8 mouse cellular contexts compared by ENCODE assay signal in the genomic region with DNA sequence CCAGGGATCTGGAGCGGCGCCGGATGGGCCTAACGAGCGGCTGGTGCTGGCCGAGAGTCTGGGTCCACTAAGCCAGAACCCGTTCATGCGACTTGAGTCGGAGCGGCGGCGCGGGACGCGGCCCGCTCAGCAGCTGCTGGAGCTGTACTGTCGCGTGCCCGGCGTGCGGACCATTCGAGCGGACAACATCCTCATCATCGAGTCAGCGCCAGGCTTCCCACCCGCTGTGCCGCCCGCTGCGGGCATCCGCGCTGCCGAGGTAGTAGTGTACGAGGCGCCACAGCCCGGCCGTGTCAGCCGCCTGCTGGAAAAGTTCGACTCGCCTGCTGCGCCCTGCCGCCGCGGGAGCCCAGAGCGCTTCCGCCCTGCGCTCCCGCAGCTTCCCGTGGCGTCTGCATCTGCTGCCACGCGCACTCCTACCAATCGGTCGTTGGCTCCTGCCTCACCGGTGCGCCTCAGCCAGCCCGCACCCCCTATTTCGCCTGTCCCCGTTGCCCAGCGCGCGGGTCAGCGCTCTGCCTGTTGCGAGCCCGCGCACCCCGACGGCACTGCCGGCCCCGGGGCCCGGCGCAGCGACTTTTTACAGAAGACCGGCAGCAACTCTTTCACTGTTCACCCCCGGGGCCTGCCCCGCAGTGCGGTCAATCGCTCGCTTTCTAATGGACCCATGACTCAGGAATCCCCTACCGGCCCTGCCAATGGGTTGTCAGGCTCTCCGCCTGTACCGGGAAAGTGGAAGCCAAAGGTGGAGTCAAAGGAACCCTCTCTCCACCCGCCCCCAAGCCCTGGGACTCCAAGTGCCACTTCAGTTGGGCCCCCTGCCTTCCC. TPM values are rescaled to one million over a fixed set of nuclear protein-coding genes. Genes with fewer than 3 reads are reported as not detected.
A peak's percentile ranks its signal among the peaks of the same experiment; 100 is the strongest.
DNase-seq lines count a peak whose midpoint lies in the region; ATAC-seq and TF ChIP-seq lines count a peak whose summit lies in the region.

No protein-coding gene starts in this region.

- peak; percentile 58 for DNase-seq in adrenal gland, postnatal 10 days
- no peak for DNase-seq in adrenal gland, adult (ENCODE audit: inconsistent age in 2 of 2, low spot score in 1 of 2)
- peak; percentile 36 for DNase-seq in hindbrain, embryonic 10.5 days (ENCODE audit: low spot score)
- no peak for DNase-seq in yolk sac, embryonic 10.5 days (ENCODE audit: low spot score)

- no peaks in the 10 kb centered on the region for H3K9me3 ChIP-seq in ES-Bruce4 (replicated peaks; ENCODE audit: control insufficient read depth, insufficient read depth, low read length, poor library complexity, severe bottlenecking)
- no peaks in the 10 kb centered on the region for H3K9me3 ChIP-seq in hindbrain, embryonic 10.5 days
- no peaks in the 10 kb centered on the region for H3K9me3 ChIP-seq in liver, embryonic 12.5 days (replicated peaks)
- no peaks in the 10 kb centered on the region for H3K9me3 ChIP-seq in neural tube, embryonic 15.5 days (replicated peaks)

- H3K4me2 ChIP-seq in liver, embryonic 12.5 days, result peak overlapping the region; percentile 100
- peak overlapping the region; percentile 100 for H3K4me2 ChIP-seq in neural tube, embryonic 15.5 days

- no peak for TF ChIP-seq POLR2A in ES-Bruce4 (IDR thresholded peaks at IDR 0.05; ENCODE audit: insufficient read depth, low read length)

- H3K9ac ChIP-seq in ES-Bruce4 (ENCODE audit: low read depth, poor library complexity, severe bottlenecking), result peak overlapping the region; percentile 77
- peak overlapping the region; percentile 86 for H3K9ac ChIP-seq in liver, embryonic 12.5 days
- H3K9ac ChIP-seq in neural tube, embryonic 15.5 days (replicated peaks), result peak overlapping the region; percentile 78

- TF ChIP-seq CTCF in ES-Bruce4 (IDR thresholded peaks at IDR 0.05; ENCODE audit: low read depth, low read length), result no peak

- under 1% methylated on average over 82 of the region's 82 CpGs for WGBS in hindbrain, embryonic 10.5 days
- 2% methylated on average over 82 of the region's 82 CpGs for WGBS in liver, embryonic 12.5 days (ENCODE audit: insufficient replicate concordance)
- WGBS in neural tube, embryonic 15.5 days, result under 1% methylated on average over 82 of the region's 82 CpGs

- no peaks in the 10 kb centered on the region for H3K36me3 ChIP-seq in ES-Bruce4 (ENCODE audit: control insufficient read depth, insufficient read depth, low read length, poor library complexity, severe bottlenecking)
- peaks cover 4% of the 10 kb centered on the region for H3K36me3 ChIP-seq in hindbrain, embryonic 10.5 days
- H3K36me3 ChIP-seq in liver, embryonic 12.5 days, result peaks cover 2% of the 10 kb centered on the region; the same call in 1 of the 2 replicates
- H3K36me3 ChIP-seq in neural tube, embryonic 15.5 days, result 0 out of 2 replicates have a peak, but pooled peaks cover 3% of the 10 kb centered on the region

- H3K27ac ChIP-seq in ES-Bruce4 (ENCODE audit: insufficient read depth, low read length), result no peak overlapping the region
- peak overlapping the region; percentile 74 for H3K27ac ChIP-seq in hindbrain, embryonic 10.5 days
- H3K27ac ChIP-seq in liver, embryonic 12.5 days, result peak overlapping the region; percentile 77
- peak overlapping the region; percentile 79 for H3K27ac ChIP-seq in neural tube, embryonic 15.5 days (replicated peaks)

- peak overlapping the region; percentile 78 for H3K4me3 ChIP-seq in ES-Bruce4 (ENCODE audit: low read depth, low read length)
- H3K4me3 ChIP-seq in hindbrain, embryonic 10.5 days, result peak overlapping the region; percentile 73
- H3K4me3 ChIP-seq in liver, embryonic 12.5 days, result peak overlapping the region; percentile 84
- H3K4me3 ChIP-seq in neural tube, embryonic 15.5 days (replicated peaks), result peak overlapping the region; percentile 85

- H3K4me1 ChIP-seq in ES-Bruce4 (ENCODE audit: control insufficient read depth, insufficient read depth, low read length), result peaks cover 5% of the 10 kb centered on the region
- H3K4me1 ChIP-seq in hindbrain, embryonic 10.5 days (replicated peaks), result peaks cover 60% of the 10 kb centered on the region
- H3K4me1 ChIP-seq in liver, embryonic 12.5 days, result peaks cover 63% of the 10 kb centered on the region
- H3K4me1 ChIP-seq in neural tube, embryonic 15.5 days, result peaks cover 63% of the 10 kb centered on the region

- ATAC-seq in common myeloid progenitor, adult 5-6 weeks (replicated peaks; ENCODE audit: low read depth, poor library complexity, severe bottlenecking), result 0 out of 2 replicates have a peak, but pooled peaks have one; percentile 9
- peak; percentile 13 for ATAC-seq in liver, embryonic 12.5 days
- peak; percentile 33 for ATAC-seq in neural tube, embryonic 15.5 days (ENCODE audit: low FRiP score)

- TF ChIP-seq EP300 in ES-Bruce4 (IDR thresholded peaks at IDR 0.05; ENCODE audit: insufficient read depth, low read depth, low read length), result no peak

- no peaks in the 10 kb centered on the region for H3K27me3 ChIP-seq in ES-Bruce4 (ENCODE audit: control insufficient read depth, insufficient read depth, low read length, poor library complexity, severe bottlenecking)
- peaks cover 26% of the 10 kb centered on the region for H3K27me3 ChIP-seq in hindbrain, embryonic 10.5 days (ENCODE audit: insufficient read depth, poor library complexity, severe bottlenecking)
- peaks cover 11% of the 10 kb centered on the region for H3K27me3 ChIP-seq in liver, embryonic 12.5 days (replicated peaks)
- no peaks in the 10 kb centered on the region for H3K27me3 ChIP-seq in neural tube, embryonic 15.5 days (replicated peaks)

RNA-seq across cellular contexts. Expression of gene Tprn, which starts 0.6 kb away (rescaled TPM):
- total RNA-seq in adrenal gland, postnatal 10 days (2021), result 10 to 100 TPM; 11.2 to 11.4 TPM
- polyA plus RNA-seq in ES-Bruce4 (2011; ENCODE audit: insufficient read depth, insufficient read length, low read depth, missing spikeins), result 12.3 and 16.9 TPM in 2 replicates
- total RNA-seq in common myeloid progenitor, adult 5-6 weeks (2017), result 12.4 and 17.0 TPM in 2 replicates
- polyA plus RNA-seq in hindbrain, embryonic 10.5 days (2016; fragmentation: Nextera tagmentation; extraction: Ambion mirVana), result 8.1 and 9.5 TPM in 2 replicates
- polyA plus RNA-seq in liver, embryonic 12.5 days (2016; fragmentation: Nextera tagmentation; extraction: Ambion mirVana), result 7.9 and 9.0 TPM in 2 replicates
- polyA plus RNA-seq in neural tube, embryonic 15.5 days (2015; fragmentation: Nextera tagmentation; extraction: Ambion mirVana), result 14.8 and 16.3 TPM in 2 replicates

RNA-seq across cellular contexts. Expression of gene Tmem203, which starts 7.8 kb away (rescaled TPM):
- 10 to 100 TPM; 27.7 to 31.0 TPM for total RNA-seq in adrenal gland, postnatal 10 days (2021)
- polyA plus RNA-seq in ES-Bruce4 (2011; ENCODE audit: insufficient read depth, insufficient read length, low read depth, missing spikeins), result 7.6 and 7.7 TPM in 2 replicates
- total RNA-seq in common myeloid progenitor, adult 5-6 weeks (2017), result 11.3 and 13.0 TPM in 2 replicates
- 18.7 and 20.3 TPM in 2 replicates for polyA plus RNA-seq in hindbrain, embryonic 10.5 days (2016; fragmentation: Nextera tagmentation; extraction: Ambion mirVana)
- 16.2 and 17.3 TPM in 2 replicates for polyA plus RNA-seq in liver, embryonic 12.5 days (2016; fragmentation: Nextera tagmentation; extraction: Ambion mirVana)
- polyA plus RNA-seq in neural tube, embryonic 15.5 days (2015; fragmentation: Nextera tagmentation; extraction: Ambion mirVana), result 17.5 and 17.7 TPM in 2 replicates

RNA-seq across cellular contexts. Expression of gene Ssna1, which starts 9.2 kb away (rescaled TPM):
- 10 to 100 TPM; 48.0 to 52.2 TPM for total RNA-seq in adrenal gland, postnatal 10 days (2021)
- polyA plus RNA-seq in ES-Bruce4 (2011; ENCODE audit: insufficient read depth, insufficient read length, low read depth, missing spikeins), result 47.4 and 49.1 TPM in 2 replicates
- total RNA-seq in common myeloid progenitor, adult 5-6 weeks (2017), result 65.1 and 73.3 TPM in 2 replicates
- 248 and 259 TPM in 2 replicates for polyA plus RNA-seq in hindbrain, embryonic 10.5 days (2016; fragmentation: Nextera tagmentation; extraction: Ambion mirVana)
- polyA plus RNA-seq in liver, embryonic 12.5 days (2016; fragmentation: Nextera tagmentation; extraction: Ambion mirVana), result 164 and 179 TPM in 2 replicates
- 177 and 183 TPM in 2 replicates for polyA plus RNA-seq in neural tube, embryonic 15.5 days (2015; fragmentation: Nextera tagmentation; extraction: Ambion mirVana)

RNA-seq across cellular contexts. Expression of gene Anapc2, which starts 9.3 kb away (rescaled TPM):
- 10 to 100 TPM; 61.0 to 73.1 TPM for total RNA-seq in adrenal gland, postnatal 10 days (2021)
- polyA plus RNA-seq in ES-Bruce4 (2011; ENCODE audit: insufficient read depth, insufficient read length, low read depth, missing spikeins), result 72.4 and 76.0 TPM in 2 replicates
- total RNA-seq in common myeloid progenitor, adult 5-6 weeks (2017), result 35.1 and 53.1 TPM in 2 replicates
- polyA plus RNA-seq in hindbrain, embryonic 10.5 days (2016; fragmentation: Nextera tagmentation; extraction: Ambion mirVana), result 150 and 156 TPM in 2 replicates
- 63.6 and 65.3 TPM in 2 replicates for polyA plus RNA-seq in liver, embryonic 12.5 days (2016; fragmentation: Nextera tagmentation; extraction: Ambion mirVana)
- polyA plus RNA-seq in neural tube, embryonic 15.5 days (2015; fragmentation: Nextera tagmentation; extraction: Ambion mirVana), result 125 and 129 TPM in 2 replicates

RNA-seq across cellular contexts. Expression of gene AL732309.1, which starts 16.3 kb away (rescaled TPM):
- total RNA-seq in adrenal gland, postnatal 10 days (2021), result 1 to 10 TPM; 2.3 to 3.3 TPM
- polyA plus RNA-seq in ES-Bruce4 (2011; ENCODE audit: insufficient read depth, insufficient read length, low read depth, missing spikeins), result not detected in 2 replicates
- 0.50 and 0.87 TPM in 2 replicates for total RNA-seq in common myeloid progenitor, adult 5-6 weeks (2017)
- 5.7 and 6.2 TPM in 2 replicates for polyA plus RNA-seq in hindbrain, embryonic 10.5 days (2016; fragmentation: Nextera tagmentation; extraction: Ambion mirVana)
- 4.4 and 4.8 TPM in 2 replicates for polyA plus RNA-seq in liver, embryonic 12.5 days (2016; fragmentation: Nextera tagmentation; extraction: Ambion mirVana)
- 4.3 and 4.6 TPM in 2 replicates for polyA plus RNA-seq in neural tube, embryonic 15.5 days (2015; fragmentation: Nextera tagmentation; extraction: Ambion mirVana)

Comparison
In these comparisons a context has a peak if more than half of its experiments do, and no peak if none do; other contexts are left out.
1. DNase-seq: peak in adrenal gland, postnatal 10 days (single experiment) and hindbrain, embryonic 10.5 days (single experiment); none in adrenal gland, adult (0 of 2) and yolk sac, embryonic 10.5 days (single experiment).
2. Peak in every context shown above with its lines, with median percentiles within 50 percentile points of each other: H3K4me3 ChIP-seq, H3K9ac ChIP-seq and ATAC-seq.